Comparison of ENCODE assay signal across 39 mouse cellular contexts in genomic region chr19:11987841-11988240, GRCm38 (mm10). TPM values are rescaled to one million over a fixed set of nuclear protein-coding genes. Genes with fewer than 3 reads are reported as not detected.
"Had no signal": no experiment of that assay in that cellular context is flagged by ENCODE, and none has a peak within 500 bp of the region (broad histone marks: within the 10 kb centered on the region; RNA-seq: fewer than 3 reads in every experiment).

No protein-coding gene starts in this region.

- H3K27me3 ChIP-seq: heart, embryonic 13.5 days; heart, embryonic 15.5 days; hindbrain, embryonic 13.5 days; hindbrain, embryonic 15.5 days; kidney, embryonic 15.5 days; limb, embryonic 12.5 days; liver, embryonic 13.5 days had no signal

- H3K27ac ChIP-seq: heart, embryonic 13.5 days; heart, embryonic 15.5 days; hindbrain, embryonic 13.5 days; hindbrain, embryonic 15.5 days; hindbrain, postnatal 0 days; kidney, embryonic 15.5 days; kidney, postnatal 0 days; layer of hippocampus, adult 2 months; left cerebral cortex, adult 2 months; limb, embryonic 10.5 days; limb, embryonic 12.5 days; liver, embryonic 13.5 days had no signal

- H3K9me3 ChIP-seq: heart, embryonic 13.5 days; heart, embryonic 15.5 days; hindbrain, embryonic 13.5 days; hindbrain, embryonic 15.5 days; kidney, embryonic 15.5 days; limb, embryonic 10.5 days; limb, embryonic 12.5 days; liver, embryonic 13.5 days had no signal

- H3K4me1 ChIP-seq: heart, embryonic 13.5 days; heart, embryonic 15.5 days; hindbrain, embryonic 13.5 days; hindbrain, embryonic 15.5 days; kidney, embryonic 15.5 days; limb, embryonic 10.5 days; limb, embryonic 12.5 days had no signal

- H3K4me2 ChIP-seq: heart, embryonic 11.5 days; heart, embryonic 13.5 days; heart, embryonic 15.5 days; hindbrain, embryonic 13.5 days; hindbrain, embryonic 15.5 days; kidney, embryonic 15.5 days; limb, embryonic 12.5 days; liver, embryonic 11.5 days; liver, embryonic 13.5 days had no signal

- H3K4me3 ChIP-seq: heart, embryonic 13.5 days; heart, embryonic 15.5 days; hindbrain, embryonic 13.5 days; hindbrain, embryonic 15.5 days; kidney, embryonic 15.5 days; layer of hippocampus, adult 2 months; left cerebral cortex, adult 2 months; limb, embryonic 10.5 days; limb, embryonic 12.5 days; liver, embryonic 13.5 days had no signal

- H3K9ac ChIP-seq: heart, embryonic 13.5 days; heart, embryonic 15.5 days; hindbrain, embryonic 13.5 days; hindbrain, embryonic 15.5 days; kidney, embryonic 15.5 days; limb, embryonic 12.5 days; liver, embryonic 13.5 days had no signal

- DNase-seq: gastrocnemius, postnatal 14 days; gastrocnemius, postnatal 36 days; heart, adult 18-20 months; heart, postnatal 14 days; heart, postnatal 36 days; kidney, adult 11 months; kidney, adult 2 months; kidney, adult 9 months; kidney, postnatal 14 days; kidney, postnatal 4 days; liver; liver, embryonic 13.5 days had no signal

- ATAC-seq: hindbrain, postnatal 0 days; intestine, embryonic 16.5 days had no signal

RNA-seq across cellular contexts. Expression of gene Olfr1423, which starts 53.3 kb away (rescaled TPM):
- total RNA-seq: gastrocnemius, adult 18-20 months; gastrocnemius, adult 8-10 months; gastrocnemius, postnatal 14 days; gastrocnemius, postnatal 36 days; heart, adult 18-20 months; heart, adult 8-10 months; heart, postnatal 14 days; heart, postnatal 36 days; hematopoietic stem cell, adult 5-6 weeks; hindbrain, postnatal 0 days; layer of hippocampus, adult 2 months; layer of hippocampus, postnatal 10 days; layer of hippocampus, postnatal 25 days; left cerebral cortex, adult 2 months; left cerebral cortex, postnatal 14 days; left cerebral cortex, postnatal 36 days had no signal
- polyA plus RNA-seq: gonadal fat pad, adult 2 months; heart, embryonic 11.5 days; heart, embryonic 13.5 days; heart, embryonic 15.5 days; heart, postnatal 0 days; hindbrain, embryonic 11.5 days; hindbrain, embryonic 13.5 days; hindbrain, embryonic 15.5 days; hindbrain, postnatal 0 days; intestine, embryonic 14.5 days; intestine, embryonic 16.5 days; kidney, adult 2 months; kidney, embryonic 15.5 days; kidney, postnatal 0 days; limb, embryonic 12.5 days; limb, embryonic 14.5 days had no signal
